Mouse (Mus musculus): Measurements from ENCODE around the gene Ttc24.
A peak's percentile ranks its signal among the peaks of the same experiment; 100 is the strongest.

Ttc24 gene

GRCm38 (mm10) chr3:88078204-88078603 lies at the start of gene Ttc24:
TSS of gene Ttc24 (minus strand) at chr3:88078304.
- no peak for DNase-seq (ENCODE audit: low read depth)

- no peak for DNase-seq (ENCODE audit: low read depth)
Measured at GRCm38 (mm10) chr3:88127636-88128035, 49.5 kb upstream of the Ttc24 start.

- peak; percentile 27 for DNase-seq (ENCODE audit: low read depth)
Measured at GRCm38 (mm10) chr3:88126181-88126580, 48.1 kb upstream of the Ttc24 start.

- DNase-seq (ENCODE audit: low read depth) = peak; percentile 35
Measured at GRCm38 (mm10) chr3:88125195-88125594, 47.1 kb upstream of the Ttc24 start.

- DNase-seq (ENCODE audit: low read depth) = no peak
Measured at GRCm38 (mm10) chr3:88121164-88122131, 43.3 kb upstream of the Ttc24 start.

- no peak for DNase-seq (ENCODE audit: low read depth)
Measured at GRCm38 (mm10) chr3:88120117-88120651, 42.1 kb upstream of the Ttc24 start.

GRCm38 (mm10) chr3:88114396-88114795 lies 36.3 kb upstream of the Ttc24 start:
- DNase-seq (ENCODE audit: low read depth) = no peak

- DNase-seq (ENCODE audit: low read depth) = no peak
Measured at GRCm38 (mm10) chr3:88109126-88109525, 31.0 kb upstream of the Ttc24 start.

GRCm38 (mm10) chr3:88106126-88106525 lies 28.0 kb upstream of the Ttc24 start:
- DNase-seq (ENCODE audit: low read depth) = no peak

GRCm38 (mm10) chr3:88102611-88103010 lies 24.5 kb upstream of the Ttc24 start:
- DNase-seq (ENCODE audit: low read depth) = no peak

- no peak for DNase-seq (ENCODE audit: low read depth)
Measured at GRCm38 (mm10) chr3:88102196-88102595, 24.1 kb upstream of the Ttc24 start.

GRCm38 (mm10) chr3:88101736-88102135 lies 23.6 kb upstream of the Ttc24 start:
- no peak for DNase-seq (ENCODE audit: low read depth)

- peak; percentile 74 for DNase-seq (ENCODE audit: low read depth)
Measured at GRCm38 (mm10) chr3:88100251-88100650, 22.1 kb upstream of the Ttc24 start.

- peak; percentile 31 for DNase-seq (ENCODE audit: low read depth)
Measured at GRCm38 (mm10) chr3:88097666-88098065, 19.6 kb upstream of the Ttc24 start.

- no peak for DNase-seq (ENCODE audit: low read depth)
Measured at GRCm38 (mm10) chr3:88094126-88094525, 16.0 kb upstream of the Ttc24 start.

- no peak for DNase-seq (ENCODE audit: low read depth)
Measured at GRCm38 (mm10) chr3:88090616-88091015, 12.5 kb upstream of the Ttc24 start.

- DNase-seq (ENCODE audit: low read depth) = no peak
Measured at GRCm38 (mm10) chr3:88090106-88090505, 12.0 kb upstream of the Ttc24 start.

GRCm38 (mm10) chr3:88087688-88088087 lies 9.6 kb upstream of the Ttc24 start:
- peak; percentile 74 for DNase-seq (ENCODE audit: low read depth)

- no peak for DNase-seq (ENCODE audit: low read depth)
Measured at GRCm38 (mm10) chr3:88085459-88085858, 7.4 kb upstream of the Ttc24 start.

GRCm38 (mm10) chr3:88084001-88084400 lies 5.9 kb upstream of the Ttc24 start:
- DNase-seq (ENCODE audit: low read depth) = no peak

GRCm38 (mm10) chr3:88082663-88083062 lies 4.6 kb upstream of the Ttc24 start:
- DNase-seq (ENCODE audit: low read depth) = peak; percentile 80

GRCm38 (mm10) chr3:88082224-88082618 lies 4.1 kb upstream of the Ttc24 start:
- no peak for DNase-seq (ENCODE audit: low read depth)
